Mouse (Mus musculus) hindlimb bud, embryonic 11.5 days (tissue): ENCODE data around the gene Smarcc1.

Source experiments
- DNase-seq: peaks from one replicate; pipeline ENCODE4 v3.0.0-alpha.2; 2012; ENCODE audit warnings: low read depth, low spot score; ENCODE audit errors: extremely low spot score

Gene Smarcc1

GRCm38 (mm10) chr9:110275882-110276281, 158.4 kb downstream of the Smarcc1 start:
- no peak for DNase-seq

GRCm38 (mm10) chr9:110277431-110277881, 159.9 kb downstream of the Smarcc1 start:
- no peak for DNase-seq

- DNase-seq: no peak
These were observed 166.7 kb downstream of the Smarcc1 start for GRCm38 (mm10) chr9:110284075-110284697.

- no peak for DNase-seq
These were observed 169.9 kb downstream of the Smarcc1 start for GRCm38 (mm10) chr9:110287321-110287924.
